Mouse (Mus musculus) testis, postnatal 10 days (tissue): ENCODE data around the gene Btg2.
A peak's percentile ranks its signal among the peaks of the same experiment; 100 is the strongest.

Experiments
- DNase-seq: peaks from one replicate; pipeline ENCODE4 v3.0.0; 2021; ENCODE audit warnings: low spot score

The Btg2 gene

DNA sequence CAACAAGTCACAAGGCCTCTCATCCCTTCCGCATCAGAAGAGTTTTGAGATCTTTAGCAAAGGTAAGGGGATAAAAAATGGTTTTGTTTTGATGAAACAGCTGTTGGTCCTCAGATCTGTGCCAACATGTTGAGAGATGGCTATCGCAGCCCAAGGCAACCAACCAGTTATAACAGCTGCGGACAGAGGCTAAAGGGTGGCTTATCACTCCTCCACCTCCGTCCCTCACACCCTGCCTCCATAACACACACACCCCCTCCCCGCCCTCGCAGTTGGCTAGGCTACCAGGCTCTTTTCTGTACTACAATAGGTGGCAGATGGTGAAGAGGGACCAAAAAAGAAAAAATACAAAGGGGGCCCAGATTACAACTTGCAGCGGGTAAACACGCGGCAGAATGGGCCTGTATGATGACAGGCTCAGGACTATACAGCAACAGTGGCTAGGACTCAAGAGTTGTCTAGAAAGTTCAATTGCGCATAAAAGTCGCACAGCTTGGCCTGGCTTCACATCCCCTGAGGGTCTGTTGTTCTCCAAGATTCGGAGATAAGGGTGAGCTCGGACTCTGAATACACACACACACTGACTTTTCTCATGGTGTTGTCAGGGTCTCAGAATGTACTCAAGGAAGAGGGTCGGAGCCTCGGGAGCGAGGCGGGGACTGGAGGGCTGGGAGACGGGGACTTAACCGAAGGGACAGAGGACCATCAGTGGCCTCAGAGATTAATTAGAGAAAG is 692 bp downstream of the Btg2 start:
- DNase-seq: no peak

- no peak for DNase-seq
These were observed 1.4 kb downstream of the Btg2 start for GRCm38 (mm10) chr1:134077389-134078060.

DNA sequence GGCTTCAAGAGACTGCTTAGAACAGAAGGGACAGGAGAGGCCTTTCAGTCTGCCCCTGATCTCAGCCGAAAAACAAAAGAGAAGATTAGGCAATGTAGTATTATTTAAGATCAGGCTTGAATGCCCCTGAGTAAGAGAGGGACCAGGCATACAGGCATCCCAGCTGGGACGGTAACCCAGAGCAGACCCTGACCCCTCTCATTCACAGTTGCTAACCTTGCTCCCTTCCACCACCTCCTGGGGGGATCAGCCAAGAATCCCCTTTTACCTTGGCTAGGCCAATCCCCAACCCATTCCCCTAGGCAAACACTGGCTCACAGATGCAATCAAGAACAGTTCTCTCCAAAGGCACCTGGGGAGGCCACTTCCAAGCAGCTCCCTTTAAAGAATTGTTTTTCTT is 2.1 kb downstream of the Btg2 start:
- DNase-seq: no peak

- DNase-seq: no peak
These were observed 3.4 kb downstream of the Btg2 start for GRCm38 (mm10) chr1:134075532-134075931.

- DNase-seq: no peak
These were observed 4.3 kb downstream of the Btg2 start for GRCm38 (mm10) chr1:134074606-134075005.

DNA sequence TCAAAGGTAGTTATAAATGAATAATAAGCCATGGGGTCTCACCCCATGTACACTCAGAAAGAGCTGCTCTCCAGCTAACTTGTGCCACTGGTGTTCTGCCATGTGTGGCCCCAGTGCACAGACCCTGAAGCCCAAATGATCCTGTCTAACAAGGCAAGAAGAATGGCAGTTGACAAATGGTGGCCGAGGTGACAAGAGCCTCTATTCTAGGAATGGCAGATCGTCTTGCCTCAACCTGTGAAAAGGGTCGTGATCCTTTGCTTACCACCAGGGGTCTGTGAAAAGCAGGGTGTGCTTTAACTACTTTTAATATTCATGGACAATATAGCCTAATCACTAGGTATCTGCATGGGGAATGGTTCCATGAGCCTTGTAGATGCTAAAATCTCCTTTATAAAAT is 4.7 kb downstream of the Btg2 start:
- DNase-seq: no peak

- no peak for DNase-seq
These were observed 5.3 kb downstream of the Btg2 start for GRCm38 (mm10) chr1:134073658-134074057.

DNA sequence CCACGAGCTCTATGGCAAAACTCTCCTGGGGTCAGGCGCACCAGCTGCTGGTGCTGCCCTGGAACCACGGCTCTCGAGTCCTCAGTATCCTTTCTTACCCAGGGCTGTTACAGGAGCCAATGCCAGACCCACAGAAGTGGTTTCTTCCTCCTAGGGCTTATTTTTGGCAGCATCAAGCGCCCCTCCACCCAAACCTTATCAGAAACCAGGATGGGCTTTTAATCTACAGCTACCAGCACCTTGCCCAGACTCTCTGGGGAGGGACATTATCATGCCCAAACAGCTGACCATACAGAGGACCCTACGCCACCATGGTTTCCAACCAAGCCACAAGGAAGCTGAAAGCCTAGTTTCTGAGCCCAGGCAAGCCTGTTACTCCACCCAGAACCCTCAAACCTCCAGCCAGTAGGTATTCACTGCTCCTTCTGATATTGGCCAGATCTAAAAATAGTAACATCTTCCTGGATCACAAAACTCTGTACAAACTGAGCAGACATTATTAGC is 5.8 kb downstream of the Btg2 start:
- no peak for DNase-seq

DNA sequence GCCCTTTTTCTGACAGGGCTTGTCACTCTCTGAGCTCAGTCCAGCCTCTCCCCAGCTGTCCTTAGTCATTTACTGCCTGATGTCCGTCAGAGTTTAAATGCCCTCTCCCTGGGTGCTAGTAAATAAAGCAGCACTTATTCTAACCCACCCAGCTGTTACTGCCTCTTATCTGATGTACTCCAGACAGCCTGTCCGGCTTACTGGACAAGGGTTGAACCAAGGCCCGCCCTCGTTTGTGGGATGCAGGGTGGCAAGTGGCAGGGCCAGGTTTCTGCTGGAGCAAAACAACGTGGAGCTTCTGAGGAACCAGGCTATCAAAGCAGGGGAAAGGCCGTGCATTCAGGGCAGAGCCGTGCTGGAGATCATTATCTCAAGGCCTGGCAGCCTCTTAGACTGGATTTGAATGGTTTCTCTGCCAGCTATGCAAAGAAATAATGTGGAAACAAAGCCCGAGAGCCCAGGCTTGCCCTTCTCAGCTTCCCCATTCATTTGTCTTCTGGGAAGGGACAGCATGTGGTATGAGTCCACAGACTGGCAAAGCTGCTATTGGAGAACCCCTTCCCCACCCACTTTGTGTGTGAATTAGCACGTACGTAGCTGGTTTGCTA is 7.4 kb downstream of the Btg2 start:
- no peak for DNase-seq

DNA sequence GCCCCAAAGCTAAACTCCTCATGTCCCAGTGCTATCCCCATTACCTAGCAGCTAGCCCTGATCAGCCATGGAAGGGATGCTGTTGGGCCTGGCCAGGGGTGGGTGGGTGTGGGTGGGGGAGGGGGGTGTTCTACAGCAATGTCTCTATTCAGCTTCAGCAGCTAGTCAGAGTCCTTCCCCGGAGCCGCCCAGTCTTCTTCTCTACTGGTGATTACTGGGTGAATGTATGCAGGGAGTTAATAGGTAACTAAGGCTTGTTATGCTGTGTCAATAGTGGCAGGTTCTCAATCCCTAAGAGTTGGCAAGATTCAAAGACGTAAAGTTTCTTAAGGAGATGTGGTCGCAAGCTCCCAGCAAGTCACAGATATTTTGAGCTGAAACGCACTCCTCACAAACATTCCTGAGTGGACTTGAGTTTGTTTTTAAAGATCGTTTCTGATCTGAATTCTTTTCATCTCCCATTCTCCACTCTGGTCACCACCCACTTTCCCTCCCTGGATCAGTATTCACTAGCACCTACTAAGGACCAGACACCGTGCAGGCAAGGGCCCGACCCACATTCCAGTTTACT is 8.7 kb downstream of the Btg2 start:
- DNase-seq: no peak

DNA sequence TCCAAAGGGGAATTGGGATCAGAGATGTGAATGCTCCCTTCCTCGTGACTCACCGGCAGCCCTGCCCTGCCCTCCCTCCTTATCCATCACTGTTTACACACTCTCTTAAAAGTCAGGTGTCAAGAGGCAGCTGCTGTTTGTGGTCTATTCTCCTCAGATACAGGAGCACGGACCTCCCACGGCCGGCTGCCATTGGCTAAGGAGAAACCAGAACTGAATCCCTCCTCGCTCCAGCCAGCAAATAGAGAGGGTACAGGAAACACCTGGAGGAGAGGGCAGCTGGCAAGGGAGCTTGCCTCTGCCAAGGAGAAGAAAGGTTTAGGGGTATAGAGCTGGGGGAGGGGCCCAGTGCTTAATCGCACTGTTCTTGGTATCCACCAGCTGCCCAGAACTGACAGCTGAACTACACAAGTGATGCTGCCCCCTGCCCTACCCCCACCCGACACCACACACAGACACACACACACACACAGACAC is 11.7 kb downstream of the Btg2 start:
- no peak for DNase-seq

GRCm38 (mm10) chr1:134066554-134066953 is 12.4 kb downstream of the Btg2 start:
- DNase-seq: no peak

GRCm38 (mm10) chr1:134065241-134065809 is 13.6 kb downstream of the Btg2 start:
- DNase-seq: no peak

GRCm38 (mm10) chr1:134064296-134064831 is 14.6 kb downstream of the Btg2 start:
- no peak for DNase-seq

DNA sequence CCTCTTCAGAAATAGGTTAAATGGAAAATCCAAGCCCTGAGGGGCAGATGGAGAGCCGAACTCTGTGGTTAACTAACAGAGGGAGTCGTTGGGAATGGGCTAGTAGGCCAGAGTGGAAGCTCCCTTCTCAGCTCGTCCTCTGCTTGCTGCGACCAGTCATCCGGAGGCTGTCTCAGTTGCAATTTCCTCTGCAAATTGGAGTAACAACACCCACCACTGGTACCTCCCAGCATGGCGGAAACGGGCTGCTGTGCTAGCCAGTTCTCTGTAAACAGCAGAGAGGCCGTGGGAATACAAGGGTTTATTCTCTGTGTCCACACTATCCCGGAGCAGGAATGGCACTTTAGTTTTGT is 15.2 kb downstream of the Btg2 start:
- DNase-seq: no peak

DNA sequence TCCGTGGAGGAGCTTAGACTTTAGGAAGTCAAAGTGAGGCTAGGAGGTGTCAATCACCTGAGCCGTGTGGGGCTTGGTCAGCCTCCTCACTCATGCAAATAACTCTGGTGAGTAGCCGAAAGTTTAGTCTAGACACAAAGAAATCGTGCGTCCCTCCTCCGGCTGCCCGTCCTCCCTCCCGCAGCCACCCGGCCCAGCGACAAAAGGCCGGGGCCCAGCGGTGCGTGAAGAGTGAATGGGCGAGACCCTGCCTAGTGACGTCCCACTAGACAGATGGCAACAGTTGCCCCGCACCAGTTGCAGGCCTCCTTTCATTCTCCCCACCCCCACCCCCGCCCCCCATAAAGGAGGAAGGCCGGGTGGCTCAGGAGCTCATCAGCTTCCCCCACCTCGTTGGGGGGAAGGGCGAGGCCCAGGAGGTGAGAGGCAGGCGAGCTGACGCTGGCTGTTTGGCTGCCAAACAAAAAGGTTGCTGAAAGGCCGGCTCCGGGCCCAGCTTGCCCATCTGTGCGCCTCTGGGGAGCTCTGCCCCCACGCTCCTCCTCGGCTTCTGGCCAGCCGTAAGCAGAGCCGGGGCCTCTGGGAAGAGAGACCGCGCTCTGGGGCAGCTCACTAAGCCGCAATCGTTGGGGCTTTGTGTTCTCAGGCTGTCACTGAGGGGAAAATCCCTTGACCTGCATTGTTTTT is 15.7 kb downstream of the Btg2 start:
- peak; percentile 75 for DNase-seq

DNA sequence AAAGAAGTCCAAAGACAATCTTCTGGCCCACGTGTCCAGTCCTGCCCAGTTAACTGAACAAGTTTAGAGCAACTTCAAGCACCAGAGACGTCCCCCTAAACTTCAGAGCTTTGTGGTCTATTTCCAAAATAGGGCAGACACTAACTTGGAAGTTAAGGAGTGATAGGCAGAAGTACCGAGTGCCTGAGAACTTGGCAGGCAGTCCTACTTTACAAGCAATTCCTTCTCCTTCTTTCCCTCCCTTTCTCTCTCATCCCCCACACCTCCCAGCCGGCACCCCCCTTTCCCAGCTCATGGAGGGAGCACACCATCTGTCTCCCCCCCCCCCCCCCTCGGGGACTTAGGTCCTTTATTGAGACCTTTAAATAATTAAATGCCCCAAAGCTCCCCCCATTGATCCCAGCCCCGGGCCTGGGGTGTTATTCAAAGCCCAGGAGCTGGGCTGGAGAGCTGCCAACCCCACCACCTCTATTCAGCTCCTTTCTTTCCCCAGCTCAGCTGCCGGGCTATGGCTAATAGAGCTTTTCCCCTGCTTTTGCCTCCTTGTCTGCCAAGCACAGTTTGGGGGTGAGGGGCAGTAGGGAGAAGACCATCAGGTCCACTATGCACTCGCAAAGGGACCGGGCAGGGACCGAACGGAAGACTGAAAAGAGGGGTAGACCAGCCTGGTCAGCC is 16.4 kb downstream of the Btg2 start:
- peak; percentile 74 for DNase-seq

DNA sequence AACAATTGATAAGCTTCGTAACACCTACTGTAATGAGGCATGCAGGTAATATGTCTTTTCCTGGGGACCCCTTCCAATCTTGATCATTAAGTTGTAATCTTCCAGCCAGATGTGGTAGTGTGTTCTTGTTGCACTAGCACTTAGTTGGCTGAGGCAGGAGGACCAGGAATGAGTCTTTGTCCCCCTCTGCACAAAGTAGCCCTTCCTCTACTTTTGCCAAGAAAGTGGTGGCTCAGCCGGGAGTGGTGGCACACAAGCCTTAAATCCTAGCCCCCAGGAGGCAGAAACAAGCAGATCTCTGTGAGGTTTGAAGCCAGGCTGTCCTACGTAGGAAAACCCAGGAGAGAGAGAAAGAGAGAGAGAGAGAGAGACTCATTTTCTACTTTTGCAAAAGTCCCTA is 17.0 kb downstream of the Btg2 start:
- DNase-seq: no peak

DNA sequence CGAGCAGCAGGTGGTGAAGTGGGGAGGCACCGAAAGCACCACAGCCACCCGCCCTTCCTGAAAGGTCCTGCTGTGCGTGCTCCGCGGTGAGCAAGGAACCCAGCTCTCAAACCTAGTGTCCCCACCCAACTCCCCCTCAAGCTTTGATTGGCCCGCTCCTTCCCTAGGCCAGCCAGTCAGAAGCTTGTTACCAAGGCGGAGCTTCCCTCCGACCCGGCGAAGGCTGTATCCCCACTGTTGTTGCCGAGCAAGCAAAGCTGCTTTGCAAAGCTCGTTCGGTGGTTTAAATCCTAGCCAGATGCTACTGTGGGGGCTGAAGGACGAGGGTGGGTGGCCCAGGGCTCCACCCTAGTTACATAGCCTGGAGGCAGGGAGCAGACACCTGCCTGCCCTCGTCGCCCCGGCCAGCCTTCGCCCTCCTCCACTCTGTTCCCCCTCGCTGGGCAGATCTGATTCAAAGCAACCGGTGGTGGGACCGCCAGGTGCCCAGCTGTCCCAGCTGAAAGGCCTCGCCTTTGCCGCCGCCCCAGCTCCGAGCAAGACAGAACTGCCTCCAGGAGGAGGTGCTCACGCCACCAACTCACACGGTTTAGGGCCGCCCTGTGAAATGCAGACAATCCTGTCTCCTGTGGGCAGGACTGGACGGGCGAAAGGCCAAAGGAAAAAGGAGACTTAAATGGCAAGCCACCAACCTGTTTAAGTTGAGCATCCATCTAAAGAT is 17.9 kb downstream of the Btg2 start:
- DNase-seq: peak; percentile 86
